Mouse (Mus musculus) limb, embryonic 12.5 days (tissue): ENCODE data around the gene Klk1b9. TPM values are rescaled to one million over a fixed set of nuclear protein-coding genes. Genes with fewer than 3 reads are reported as not detected.
"Not testable (repeated sequence)": the region's sequence is repeated elsewhere in the genome, so short reads cannot be mapped to it uniquely, and the experiment has no call there.

ENCODE experiments used
- ATAC-seq: fragments of 200-750 bp; cut with Nextera tagmentation; 2 replicates; pipeline ENCODE4 v1.8.0; 2017; ENCODE audit warnings: low read depth, moderate TSS enrichment; ENCODE audit not compliant: insufficient number of reproducible peaks, insufficient read depth, low FRiP score, low TSS enrichment
- H3K27ac ChIP-seq: fragments of 300-500 bp; sonication (generic); 2 replicates; pipeline ENCODE4 v1.5.1; 2016; ENCODE audit warnings: mild to moderate bottlenecking, moderate library complexity
- H3K27me3 ChIP-seq: fragments of 300-500 bp; sonication (generic); 2 replicates; pipeline ENCODE4 v1.6.1; 2016; ENCODE audit warnings: mild to moderate bottlenecking, moderate library complexity
- H3K36me3 ChIP-seq: fragments of 300-500 bp; sonication (generic); 2 replicates; pipeline ENCODE4 v1.6.1; 2016; ENCODE audit warnings: mild to moderate bottlenecking, moderate library complexity
- H3K4me1 ChIP-seq: fragments of 300-500 bp; sonication (generic); replicated peaks from 2 replicates; pipeline ENCODE4 v1.6.1; 2016
- H3K4me2 ChIP-seq: fragments of 300-500 bp; sonication (generic); 2 replicates; pipeline ENCODE4 v1.6.1; 2016; ENCODE audit warnings: mild to moderate bottlenecking, moderate library complexity
- H3K4me3 ChIP-seq: fragments of 300-500 bp; sonication (generic); replicated peaks from 2 replicates; pipeline ENCODE4 v1.5.1; 2016; ENCODE audit warnings: mild to moderate bottlenecking
- H3K9ac ChIP-seq: fragments of 300-500 bp; sonication (generic); replicated peaks from 2 replicates; pipeline ENCODE4 v1.6.1; 2016; ENCODE audit warnings: mild to moderate bottlenecking, moderate library complexity
- H3K9me3 ChIP-seq: fragments of 300-500 bp; sonication (generic); 2 replicates; pipeline ENCODE4 v1.6.1; 2016; ENCODE audit warnings: mild to moderate bottlenecking, moderate library complexity
- WGBS: fragments of 180-500 bp; shearing (Covaris S2); methylation state at CpG from one replicate; pipeline ENCODE4 v1.1.7; 2016; 5-methylcytosine and 5-hydroxymethylcytosine counted together
- polyA plus RNA-seq: library from polyadenylated mRNA; unstranded; fragments of >200 nt; fragmentation: Nextera tagmentation; extraction: Ambion mirVana; gene quantifications from 2 replicates; pipeline ENCODE4 v1.2.1, GENCODE M21; 2016

Klk1b9 gene
- polyA plus RNA-seq = not detected in 2 replicates

- not testable (repeated sequence) for H3K36me3 ChIP-seq, H3K27me3 ChIP-seq, H3K4me1 ChIP-seq, H3K9me3 ChIP-seq, H3K27ac ChIP-seq, ATAC-seq, H3K4me3 ChIP-seq, H3K9ac ChIP-seq, H3K4me2 ChIP-seq
- 89% methylated on average over 1 of the region's 1 CpGs for WGBS
Observed at GRCm38 (mm10) chr7:43975761-43976160, at the start of gene Klk1b9. Klk1b9 (plus strand) TSS chr7:43976061.

DNA sequence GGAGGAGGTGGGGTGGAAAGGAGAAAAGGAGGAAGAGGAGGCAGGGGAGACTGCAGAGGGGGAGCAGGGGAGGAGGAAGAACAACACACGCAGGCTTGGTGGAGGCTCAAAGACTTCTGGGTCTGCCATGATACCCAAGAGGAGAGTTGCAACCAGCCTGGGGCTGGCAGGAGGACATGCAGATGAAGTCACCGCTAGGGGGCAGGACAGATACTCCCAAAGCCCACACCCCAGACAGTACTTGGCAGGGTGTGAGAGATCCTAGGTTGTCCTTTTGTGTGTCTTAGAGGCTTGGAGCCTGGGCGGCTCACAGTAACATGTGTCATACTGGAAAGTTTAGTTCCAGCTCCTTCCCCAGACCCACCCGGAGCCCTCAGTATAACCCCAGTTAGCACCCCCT, 47.3 kb upstream of the Klk1b9 start:
- Histone ChIP-seq H3K4me2 (no peak overlapping the region), H3K4me1 (no peaks in the 10 kb centered on the region), H3K9ac (no peak overlapping the region), H3K9me3 (no peaks in the 10 kb centered on the region), H3K36me3 (no peaks in the 10 kb centered on the region), H3K4me3 (no peak overlapping the region), H3K27me3 (peaks cover 6% of the 10 kb centered on the region; the same call in 1 of the 2 replicates), H3K27ac (no peak overlapping the region)
- ATAC-seq = no peak
- 49% methylated on average over 4 of the region's 4 CpGs for WGBS

DNA sequence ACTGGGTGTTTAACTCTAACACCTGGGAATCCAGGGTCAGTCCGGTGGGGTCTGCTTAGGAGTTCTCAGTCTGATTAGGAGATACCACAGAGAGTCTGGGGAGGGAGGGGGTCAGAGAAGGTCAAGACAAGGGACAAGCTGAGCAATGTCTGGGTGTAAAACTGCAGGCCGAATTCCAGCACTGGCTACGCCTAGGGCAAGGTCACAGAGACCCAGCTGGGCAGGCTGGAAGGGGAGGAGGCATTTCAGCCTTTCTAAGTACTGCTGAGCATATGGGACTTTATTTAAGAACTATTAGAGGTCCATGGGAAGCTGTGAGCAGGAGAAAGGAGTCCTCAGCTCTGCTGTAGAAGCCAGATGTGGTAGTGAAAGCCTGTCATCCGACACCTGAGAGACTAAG, 43.5 kb upstream of the Klk1b9 start:
- Histone ChIP-seq H3K27me3 (peaks cover 3% of the 10 kb centered on the region; the same call in 1 of the 2 replicates), H3K36me3 (no peaks in the 10 kb centered on the region), H3K27ac (no peak overlapping the region), H3K4me3 (no peak overlapping the region), H3K9ac (no peak overlapping the region), H3K4me1 (no peaks in the 10 kb centered on the region), H3K9me3 (no peaks in the 10 kb centered on the region), H3K4me2 (no peak overlapping the region)
- 52% methylated on average over 4 of the region's 4 CpGs for WGBS
- ATAC-seq = no peak

- no peaks in the 10 kb centered on the region for H3K27me3 ChIP-seq
- ATAC-seq = no peak
- no peaks in the 10 kb centered on the region for H3K9me3 ChIP-seq
- H3K4me1 ChIP-seq = no peaks in the 10 kb centered on the region
- no peaks in the 10 kb centered on the region for H3K36me3 ChIP-seq
- WGBS = 88% methylated on average over 3 of the region's 3 CpGs
- H3K27ac ChIP-seq = no peak within 1 kb of the TSS
- H3K4me3 ChIP-seq = no peak within 1 kb of the TSS
- H3K4me2 ChIP-seq = no peak within 1 kb of the TSS
- no peak within 1 kb of the TSS for H3K9ac ChIP-seq
Observed at GRCm38 (mm10) chr7:43933440-43933839, 42.4 kb upstream of the Klk1b9 start, which contains the start of gene Klk15. Klk15 (plus strand) TSS chr7:43933740.

DNA sequence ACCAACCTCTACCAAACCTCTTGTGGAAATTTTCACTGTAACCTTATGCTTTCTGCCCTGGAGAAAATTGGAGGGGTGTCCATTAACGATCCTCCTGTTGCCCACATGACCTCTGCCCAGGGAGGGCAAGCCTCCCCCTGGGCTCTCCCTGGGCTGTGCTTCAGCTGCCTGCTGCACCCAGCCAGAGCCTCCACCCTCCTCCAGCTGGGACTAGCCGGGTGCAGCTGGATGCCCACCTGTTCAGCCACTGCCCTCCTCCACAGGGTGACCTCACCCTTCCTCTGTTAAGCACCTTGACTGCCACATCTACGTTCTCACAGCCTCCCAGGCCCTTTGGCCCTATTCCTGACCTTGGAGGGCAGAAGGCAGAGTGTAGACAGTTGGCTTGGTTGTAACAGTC, 41.1 kb upstream of the Klk1b9 start:
- H3K9me3 ChIP-seq = no peaks in the 10 kb centered on the region
- no peak for ATAC-seq
- H3K27ac ChIP-seq = no peak overlapping the region
- no peaks in the 10 kb centered on the region for H3K27me3 ChIP-seq
- H3K4me1 ChIP-seq = no peaks in the 10 kb centered on the region
- H3K36me3 ChIP-seq = no peaks in the 10 kb centered on the region
- 59% methylated on average over 3 of the region's 3 CpGs for WGBS
- H3K4me3 ChIP-seq = no peak overlapping the region
- H3K4me2 ChIP-seq = no peak overlapping the region
- no peak overlapping the region for H3K9ac ChIP-seq

GRCm38 (mm10) chr7:43936551-43936950, 39.3 kb upstream of the Klk1b9 start:
- H3K36me3 ChIP-seq = no peaks in the 10 kb centered on the region
- H3K27ac ChIP-seq = no peak overlapping the region
- no peak overlapping the region for H3K9ac ChIP-seq
- no peak overlapping the region for H3K4me2 ChIP-seq
- H3K27me3 ChIP-seq = no peaks in the 10 kb centered on the region
- H3K4me1 ChIP-seq = no peaks in the 10 kb centered on the region
- H3K9me3 ChIP-seq = no peaks in the 10 kb centered on the region
- 85% methylated on average over 14 of the region's 14 CpGs for WGBS
- H3K4me3 ChIP-seq = no peak overlapping the region
- no peak for ATAC-seq

- H3K27me3 ChIP-seq, ATAC-seq, H3K36me3 ChIP-seq, H3K27ac ChIP-seq, H3K9me3 ChIP-seq, H3K4me1 ChIP-seq, H3K4me3 ChIP-seq, H3K4me2 ChIP-seq, H3K9ac ChIP-seq: not testable (repeated sequence)
- WGBS = 68% methylated on average over 3 of the region's 3 CpGs
Observed at GRCm38 (mm10) chr7:43942293-43942692, 33.6 kb upstream of the Klk1b9 start.

GRCm38 (mm10) chr7:43944727-43945264, 31.1 kb upstream of the Klk1b9 start:
- H3K36me3 ChIP-seq = no peaks in the 10 kb centered on the region
- H3K4me3 ChIP-seq = no peak overlapping the region
- no peak overlapping the region for H3K9ac ChIP-seq
- no peaks in the 10 kb centered on the region for H3K27me3 ChIP-seq
- H3K4me1 ChIP-seq = no peaks in the 10 kb centered on the region
- no peak overlapping the region for H3K4me2 ChIP-seq
- 86% methylated on average over 3 of the region's 3 CpGs for WGBS
- ATAC-seq = no peak
- H3K9me3 ChIP-seq = no peaks in the 10 kb centered on the region
- no peak overlapping the region for H3K27ac ChIP-seq

- no peak for ATAC-seq
- WGBS = 62% methylated on average over 2 of the region's 2 CpGs
Observed at GRCm38 (mm10) chr7:43950364-43950763, 25.5 kb upstream of the Klk1b9 start, which contains the start of gene Klk1b8. Klk1b8 (plus strand) TSS chr7:43950664.

GRCm38 (mm10) chr7:43952703-43953102, 23.2 kb upstream of the Klk1b9 start:
- Histone ChIP-seq H3K4me2 (no peak overlapping the region), H3K9me3 (no peaks in the 10 kb centered on the region), H3K4me3 (no peak overlapping the region), H3K9ac (no peak overlapping the region), H3K27ac (no peak overlapping the region), H3K27me3 (no peaks in the 10 kb centered on the region), H3K36me3 (no peaks in the 10 kb centered on the region), H3K4me1 (no peaks in the 10 kb centered on the region)
- WGBS = 69% methylated on average over 4 of the region's 4 CpGs
- ATAC-seq = no peak

More at GRCm38 (mm10) chr7:43950364-43950763, 25.5 kb upstream of the Klk1b9 start, which contains the start of gene Klk1b8:
- Histone ChIP-seq H3K4me2 (no peak within 1 kb of the TSS), H3K27ac (no peak within 1 kb of the TSS), H3K36me3 (no peaks in the 10 kb centered on the region), H3K9ac (no peak within 1 kb of the TSS), H3K4me1 (no peaks in the 10 kb centered on the region), H3K9me3 (no peaks in the 10 kb centered on the region), H3K27me3 (no peaks in the 10 kb centered on the region), H3K4me3 (no peak within 1 kb of the TSS)

DNA sequence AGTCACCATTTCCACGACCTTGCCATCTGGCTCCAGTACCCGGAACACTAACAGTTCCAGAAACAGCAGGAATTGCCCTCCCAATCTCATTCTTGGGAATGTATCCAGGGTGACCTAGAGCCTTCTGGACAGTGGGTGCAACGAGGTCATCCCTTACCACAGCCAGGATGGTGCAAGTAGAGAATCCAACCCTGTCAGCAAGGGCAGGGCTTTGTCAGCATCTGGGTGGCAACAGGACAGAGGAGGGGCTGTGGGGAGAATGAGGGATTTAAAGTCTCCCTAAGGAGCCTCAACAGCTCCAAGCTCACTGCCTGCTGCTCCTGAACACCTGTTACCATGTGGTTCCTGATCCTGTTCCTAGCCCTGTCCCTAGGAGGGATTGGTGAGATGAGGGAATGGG, 9.4 kb upstream of the Klk1b9 start, which contains the start of gene Klk1b1:
Gene Klk1b1, plus strand, starts transcription at position 301 of the 400 bp plus-strand sequence.
- no peaks in the 10 kb centered on the region for H3K9me3 ChIP-seq
- H3K36me3 ChIP-seq = no peaks in the 10 kb centered on the region
- peaks cover 7% of the 10 kb centered on the region; the same call in 1 of the 2 replicates for H3K27me3 ChIP-seq
- no peak for ATAC-seq
- no peak within 1 kb of the TSS for H3K4me2 ChIP-seq
- no peak within 1 kb of the TSS for H3K9ac ChIP-seq
- WGBS = 69% methylated on average over 3 of the region's 3 CpGs
- H3K27ac ChIP-seq = no peak within 1 kb of the TSS
- no peaks in the 10 kb centered on the region for H3K4me1 ChIP-seq
- no peak within 1 kb of the TSS for H3K4me3 ChIP-seq

DNA sequence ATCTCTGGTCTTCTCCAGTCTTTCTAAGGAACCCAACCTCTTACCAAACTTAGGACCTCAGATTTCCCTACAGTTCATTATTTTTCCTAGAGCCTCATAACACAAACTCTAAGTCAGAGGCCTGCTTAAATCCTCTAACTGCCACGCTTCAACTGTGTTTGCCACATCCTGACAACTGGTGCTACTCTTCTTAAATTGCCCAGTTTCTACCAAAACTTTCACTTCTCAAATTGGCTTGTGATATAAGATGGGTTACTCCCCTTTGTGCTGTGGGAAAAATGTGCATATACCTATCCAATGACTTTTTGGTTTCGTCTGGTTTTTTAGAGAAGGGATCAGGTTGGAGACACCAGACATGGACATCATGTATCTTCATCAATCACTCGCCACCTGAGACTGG, 8.8 kb upstream of the Klk1b9 start:
- no peak for ATAC-seq
- H3K4me2 ChIP-seq = no peak overlapping the region
- no peaks in the 10 kb centered on the region for H3K4me1 ChIP-seq
- peaks cover 7% of the 10 kb centered on the region; the same call in 1 of the 2 replicates for H3K27me3 ChIP-seq
- no peak overlapping the region for H3K9ac ChIP-seq
- H3K9me3 ChIP-seq = no peaks in the 10 kb centered on the region
- H3K4me3 ChIP-seq = no peak overlapping the region
- 77% methylated on average over 3 of the region's 3 CpGs for WGBS
- no peak overlapping the region for H3K27ac ChIP-seq
- no peaks in the 10 kb centered on the region for H3K36me3 ChIP-seq
